Mouse (Mus musculus): ENCODE results near the gene Cwc27.

GRCm38 (mm10) chr13:104747032-104747431 lies 69.9 kb downstream of the Cwc27 start:
- TF ChIP-seq CTCF (IDR thresholded peaks at IDR 0.05; ENCODE audit: control insufficient read depth, insufficient read depth, insufficient read length) (no peak), MAX (IDR thresholded peaks at IDR 0.05) (no peak)

Data from C2C12 (cell line).